Mouse (Mus musculus) liver, embryonic 16.5 days (tissue): Measurements from ENCODE around the gene Ddx59. TPM values are rescaled to one million over a fixed set of nuclear protein-coding genes. Genes with fewer than 3 reads are reported as not detected.

Experiments used
- ATAC-seq: fragments of 200-750 bp; cut with Nextera tagmentation; 2 replicates; pipeline ENCODE4 v1.8.0; 2017; ENCODE audit warnings: low read depth, mild to moderate bottlenecking, moderate number of reproducible peaks, moderate library complexity
- H3K27ac ChIP-seq: fragments of 300-500 bp; sonication (generic); 2 replicates; pipeline ENCODE4 v1.5.1; 2014; ENCODE audit warnings: mild to moderate bottlenecking, low read length
- H3K27me3 ChIP-seq: fragments of 300-500 bp; sonication (generic); 2 replicates; pipeline ENCODE4 v1.6.1; 2014; ENCODE audit warnings: low read depth, low read length, mixed read lengths; ENCODE audit not compliant: control insufficient read depth, insufficient read depth
- H3K36me3 ChIP-seq: fragments of 300-500 bp; sonication (generic); 2 replicates; pipeline ENCODE4 v1.6.1; 2014; ENCODE audit warnings: mild to moderate bottlenecking; ENCODE audit not compliant: control insufficient read depth, insufficient read depth
- H3K4me1 ChIP-seq: fragments of 300-500 bp; sonication (generic); 2 replicates; pipeline ENCODE4 v1.6.1; 2014; ENCODE audit warnings: low read depth, low read length, mixed read lengths; ENCODE audit not compliant: control insufficient read depth
- H3K4me2 ChIP-seq: fragments of 300-500 bp; sonication (generic); 2 replicates; pipeline ENCODE4 v1.6.1; 2014; ENCODE audit warnings: low read depth, low read length, mixed read lengths
- H3K4me3 ChIP-seq: fragments of 300-500 bp; sonication (generic); 2 replicates; pipeline ENCODE4 v1.5.1; 2014; ENCODE audit warnings: low read depth, mild to moderate bottlenecking, low read length
- H3K9ac ChIP-seq: fragments of 300-500 bp; sonication (generic); 2 replicates; pipeline ENCODE4 v1.6.1; 2014; ENCODE audit warnings: low read depth, low read length
- H3K9me3 ChIP-seq: fragments of 300-500 bp; sonication (generic); replicated peaks from 2 replicates; pipeline ENCODE4 v1.6.1; 2016; ENCODE audit warnings: low read length; ENCODE audit not compliant: control insufficient read depth
- WGBS: fragments of 180-500 bp; shearing (Covaris S2); extraction: QIAGEN DNeasy Blood & Tissue Kit; methylation state at CpG from one replicate; pipeline ENCODE4 v1.1.7; 2014; ENCODE audit not compliant: insufficient replicate concordance; 5-methylcytosine and 5-hydroxymethylcytosine counted together
- polyA plus RNA-seq: library from polyadenylated mRNA; unstranded; fragments of >200 nt; fragmentation: Nextera tagmentation; extraction: Ambion mirVana; gene quantifications from 2 replicates; pipeline ENCODE4 v1.2.1, GENCODE M21; 2015

Gene Ddx59
- polyA plus RNA-seq, 1 experiment from 2014 or later = 4.5 TPM

- Histone ChIP-seq H3K4me3 (no peak overlapping the region), H3K9me3 (no peaks in the 10 kb centered on the region), H3K27me3 (no peaks in the 10 kb centered on the region; the same call in 1 of the 2 replicates), H3K27ac (no peak overlapping the region), H3K36me3 (no peaks in the 10 kb centered on the region), H3K9ac (no peak overlapping the region), H3K4me1 (no peaks in the 10 kb centered on the region; the same call in 1 of the 2 replicates), H3K4me2 (no peak overlapping the region)
- ATAC-seq = no peak
- WGBS = 59% methylated on average over 4 of the region's 4 CpGs
These were observed 42.3 kb downstream of the Ddx59 start for GRCm38 (mm10) chr1:136457403-136457802.

GRCm38 (mm10) chr1:136458691-136459245, 43.7 kb downstream of the Ddx59 start:
- Histone ChIP-seq H3K9me3 (no peaks in the 10 kb centered on the region), H3K4me1 (no peaks in the 10 kb centered on the region; the same call in 1 of the 2 replicates), H3K27ac (no peak overlapping the region), H3K36me3 (no peaks in the 10 kb centered on the region), H3K27me3 (no peaks in the 10 kb centered on the region; the same call in 1 of the 2 replicates), H3K4me3 (no peak overlapping the region), H3K4me2 (no peak overlapping the region), H3K9ac (no peak overlapping the region)
- ATAC-seq = no peak
- WGBS = 28% methylated on average over 9 of the region's 9 CpGs

- WGBS = 59% methylated on average over 10 of the region's 10 CpGs
- ATAC-seq = no peak
These were observed 47.4 kb downstream of the Ddx59 start for GRCm38 (mm10) chr1:136462443-136462842.

GRCm38 (mm10) chr1:136465168-136465567, 50.1 kb downstream of the Ddx59 start:
- ATAC-seq = no peak
- Histone ChIP-seq H3K4me1 (peaks cover 26% of the 10 kb centered on the region), H3K4me3 (no peak overlapping the region), H3K9ac (no peak overlapping the region), H3K27me3 (no peaks in the 10 kb centered on the region), H3K9me3 (no peaks in the 10 kb centered on the region), H3K36me3 (peaks cover 22% of the 10 kb centered on the region), H3K4me2 (peak overlapping the region; percentile 75; the same call in 1 of the 2 replicates), H3K27ac (no peak overlapping the region)

More at GRCm38 (mm10) chr1:136462443-136462842, 47.4 kb downstream of the Ddx59 start:
- H3K27me3 ChIP-seq = no peaks in the 10 kb centered on the region; the same call in 1 of the 2 replicates
- H3K9ac ChIP-seq = no peak overlapping the region
- H3K27ac ChIP-seq = no peak overlapping the region
- no peaks in the 10 kb centered on the region for H3K9me3 ChIP-seq
- H3K36me3 ChIP-seq = no peaks in the 10 kb centered on the region
- H3K4me1 ChIP-seq = peaks cover 8% of the 10 kb centered on the region
- no peak overlapping the region for H3K4me2 ChIP-seq
- no peak overlapping the region for H3K4me3 ChIP-seq

- peak within 1 kb of the TSS; percentile 96 for H3K9ac ChIP-seq
- under 1% methylated on average over 52 of the region's 52 CpGs for WGBS
- peaks cover 26% of the 10 kb centered on the region for H3K36me3 ChIP-seq
- peaks cover 31% of the 10 kb centered on the region for H3K4me1 ChIP-seq
- no peaks in the 10 kb centered on the region for H3K27me3 ChIP-seq
- no peaks in the 10 kb centered on the region for H3K9me3 ChIP-seq
- H3K4me2 ChIP-seq = peak within 1 kb of the TSS; percentile 92
- peak within 1 kb of the TSS; percentile 98 for H3K4me3 ChIP-seq
- ATAC-seq = peak; percentile 100
- peak within 1 kb of the TSS; percentile 87 for H3K27ac ChIP-seq
These were observed 51.2 kb downstream of the Ddx59 start, which contains the start of gene Kif14 for GRCm38 (mm10) chr1:136466143-136466811. Gene Kif14, plus strand, starts transcription at chr1:136466343.

- peaks cover 52% of the 10 kb centered on the region for H3K36me3 ChIP-seq
- no peaks in the 10 kb centered on the region for H3K9me3 ChIP-seq
- H3K27me3 ChIP-seq = no peaks in the 10 kb centered on the region
- peak overlapping the region; percentile 15 for H3K4me3 ChIP-seq
- H3K4me2 ChIP-seq = peak overlapping the region; percentile 40
- no peak overlapping the region for H3K9ac ChIP-seq
- WGBS = 86% methylated on average over 4 of the region's 4 CpGs
- H3K27ac ChIP-seq = no peak overlapping the region
- H3K4me1 ChIP-seq = peaks cover 31% of the 10 kb centered on the region
- ATAC-seq = no peak
These were observed 54.3 kb downstream of the Ddx59 start for GRCm38 (mm10) chr1:136469408-136469807.

GRCm38 (mm10) chr1:136470471-136470870, 55.4 kb downstream of the Ddx59 start:
- no peaks in the 10 kb centered on the region for H3K9me3 ChIP-seq
- no peak overlapping the region for H3K9ac ChIP-seq
- ATAC-seq = no peak
- H3K4me3 ChIP-seq = peak overlapping the region; percentile 6; the same call in 1 of the 2 replicates
- peaks cover 55% of the 10 kb centered on the region for H3K36me3 ChIP-seq
- H3K4me1 ChIP-seq = peaks cover 29% of the 10 kb centered on the region
- 64% methylated on average over 6 of the region's 6 CpGs for WGBS
- H3K4me2 ChIP-seq = peak overlapping the region; percentile 40; the same call in 1 of the 2 replicates
- no peak overlapping the region for H3K27ac ChIP-seq
- no peaks in the 10 kb centered on the region for H3K27me3 ChIP-seq
